Mouse (Mus musculus): ENCODE results near the gene Slc22a20. TPM values are rescaled to one million over a fixed set of nuclear protein-coding genes. Genes with fewer than 3 reads are reported as not detected.

Slc22a20 gene
- polyA plus RNA-seq, 1 experiment: not detected

DNA sequence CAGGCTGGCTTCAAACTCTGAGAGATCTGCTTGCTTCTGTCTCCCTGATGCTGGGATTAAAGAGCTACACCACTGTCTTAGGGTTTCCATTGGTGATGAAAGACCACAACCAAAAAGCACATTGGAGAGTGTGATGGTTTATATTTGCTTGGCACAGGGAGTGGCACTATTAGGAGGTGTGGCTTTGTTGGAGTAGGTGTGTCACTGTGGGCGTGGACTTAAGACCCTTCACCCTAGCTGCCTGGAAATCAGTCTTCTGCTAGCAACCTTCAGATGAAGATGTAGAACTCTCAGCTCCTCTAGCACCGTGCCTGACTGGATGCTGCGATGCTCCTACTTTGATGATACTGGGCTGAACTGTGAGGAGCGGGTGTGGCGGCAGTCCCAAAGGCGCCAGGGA, 47.4 kb downstream of the Slc22a20 start:
- TF ChIP-seq POLR2A (IDR thresholded peaks at IDR 0.05; ENCODE audit: insufficient read depth, low read depth, low read length): no peak
- no peak for TF ChIP-seq CTCF (IDR thresholded peaks at IDR 0.05; ENCODE audit: insufficient read depth, low read depth, low read length)
- H3K4me3 ChIP-seq (ENCODE audit: insufficient read depth, low read depth, low read length): no peak overlapping the region
- 95% methylated on average over 6 of the region's 6 CpGs for WGBS
- H3K4me1 ChIP-seq (ENCODE audit: control insufficient read depth, insufficient read depth, low read length): peaks cover 16% of the 10 kb centered on the region
- H3K27ac ChIP-seq (ENCODE audit: insufficient read depth, low read depth, low read length): no peak overlapping the region

DNA sequence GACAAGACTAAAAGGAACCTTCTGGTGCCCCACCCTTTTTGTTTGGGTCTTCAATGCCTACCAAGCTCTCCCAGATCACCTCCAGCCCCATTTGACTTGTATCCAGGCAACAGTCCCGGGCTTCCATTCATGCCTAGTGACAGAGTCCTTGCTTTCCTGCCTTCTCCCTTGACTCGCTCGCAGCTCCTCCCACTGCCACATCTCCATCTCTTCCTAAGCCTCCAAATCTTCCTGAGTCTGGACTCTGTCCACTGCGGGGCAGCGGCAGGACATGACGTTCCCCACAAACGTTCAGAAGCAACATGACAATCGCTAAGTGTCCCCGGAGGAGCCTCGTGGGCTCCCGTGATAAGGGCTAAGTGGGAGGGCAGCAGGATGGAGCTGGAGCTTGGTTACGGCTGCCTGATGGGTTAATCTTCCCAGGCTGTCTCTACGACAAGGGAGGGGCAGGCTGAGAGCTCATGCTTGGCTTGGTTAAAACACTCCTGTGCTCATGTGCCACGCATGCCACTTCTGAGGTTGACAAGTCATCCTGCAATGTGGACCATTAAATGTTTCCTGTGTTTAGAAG, 48.0 kb downstream of the Slc22a20 start:
- H3K4me3 ChIP-seq (ENCODE audit: insufficient read depth, low read depth, low read length): no peak overlapping the region

DNA sequence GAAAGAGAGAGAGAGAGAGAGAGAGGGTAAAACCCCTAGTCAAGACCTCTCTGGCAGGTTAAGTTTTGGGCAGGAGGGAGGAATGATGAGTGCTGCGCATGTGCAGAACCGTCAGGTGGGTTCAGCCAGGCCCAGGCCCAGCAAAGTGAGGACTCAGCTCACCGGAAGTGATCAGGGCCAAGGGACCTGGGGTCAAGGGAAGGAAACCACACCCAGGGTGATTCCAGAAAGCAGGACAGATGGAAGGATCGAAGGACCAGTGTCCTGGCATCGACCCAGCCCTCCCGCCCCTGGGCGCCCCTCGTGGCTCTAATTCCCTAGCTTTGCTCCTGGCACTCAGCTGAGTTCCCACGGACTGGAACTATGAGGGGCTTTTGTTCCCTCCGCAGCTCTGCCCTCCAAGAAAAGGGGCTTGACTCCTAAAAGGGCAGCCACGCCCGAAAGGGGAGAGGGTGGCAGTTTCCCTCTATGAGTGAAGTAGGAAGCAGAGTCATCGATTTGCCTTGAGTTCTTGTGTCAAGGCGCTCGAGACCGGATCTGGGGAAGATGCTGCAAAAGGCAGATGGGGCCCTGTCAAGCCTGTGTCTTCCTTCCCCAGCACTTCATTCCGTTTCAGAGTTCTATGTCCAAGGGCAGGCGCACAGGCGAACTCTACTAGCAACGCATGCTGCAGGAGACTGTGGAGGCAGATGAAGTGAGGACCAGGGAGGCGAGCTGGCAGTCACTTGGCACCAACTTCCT, 48.7 kb downstream of the Slc22a20 start:
- no peak for TF ChIP-seq POLR2A (IDR thresholded peaks at IDR 0.05; ENCODE audit: insufficient read depth, low read depth, low read length)
- no peak for TF ChIP-seq CTCF (IDR thresholded peaks at IDR 0.05; ENCODE audit: insufficient read depth, low read depth, low read length)
- peaks cover 16% of the 10 kb centered on the region for H3K4me1 ChIP-seq (ENCODE audit: control insufficient read depth, insufficient read depth, low read length)
- WGBS: 44% methylated on average over 21 of the region's 21 CpGs
- no peak overlapping the region for H3K4me3 ChIP-seq (ENCODE audit: insufficient read depth, low read depth, low read length)
- no peak overlapping the region for H3K27ac ChIP-seq (ENCODE audit: insufficient read depth, low read depth, low read length)

More for the DNA sequence above, 48.0 kb downstream of the Slc22a20 start:
- Histone ChIP-seq H3K4me1 (ENCODE audit: control insufficient read depth, insufficient read depth, low read length) (peaks cover 16% of the 10 kb centered on the region), H3K27ac (ENCODE audit: insufficient read depth, low read depth, low read length) (no peak overlapping the region)
- TF ChIP-seq POLR2A (IDR thresholded peaks at IDR 0.05; ENCODE audit: insufficient read depth, low read depth, low read length) (no peak), CTCF (IDR thresholded peaks at IDR 0.05; ENCODE audit: insufficient read depth, low read depth, low read length) (no peak)
- WGBS: 22% methylated on average over 14 of the region's 14 CpGs

DNA sequence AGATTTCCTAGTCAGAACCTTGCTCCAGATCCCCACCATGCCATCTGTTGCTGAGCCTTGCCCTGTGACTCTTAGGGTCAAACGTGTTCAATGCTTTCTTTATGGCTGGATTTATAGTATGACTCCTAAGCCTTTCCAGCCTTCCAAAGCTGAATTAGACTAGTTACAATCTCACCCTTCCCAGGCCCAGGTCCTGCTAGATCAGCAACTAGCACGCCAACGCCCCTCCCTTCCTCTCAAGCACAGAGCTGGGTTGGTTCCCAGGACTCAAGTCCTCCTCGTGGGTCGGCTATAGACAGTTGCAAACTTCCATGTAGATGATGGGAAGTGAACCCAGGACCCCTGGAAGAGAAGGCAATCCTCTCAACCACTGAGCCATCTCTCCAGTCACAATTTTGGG, 50.3 kb downstream of the Slc22a20 start:
- TF ChIP-seq CTCF (IDR thresholded peaks at IDR 0.05; ENCODE audit: insufficient read depth, low read depth, low read length): no peak
- TF ChIP-seq POLR2A (IDR thresholded peaks at IDR 0.05; ENCODE audit: insufficient read depth, low read depth, low read length): no peak
- H3K27ac ChIP-seq (ENCODE audit: insufficient read depth, low read depth, low read length): no peak overlapping the region
- H3K4me3 ChIP-seq (ENCODE audit: insufficient read depth, low read depth, low read length): no peak overlapping the region
- H3K4me1 ChIP-seq (ENCODE audit: control insufficient read depth, insufficient read depth, low read length): peaks cover 16% of the 10 kb centered on the region
- WGBS: 71% methylated on average over 5 of the region's 5 CpGs

DNA sequence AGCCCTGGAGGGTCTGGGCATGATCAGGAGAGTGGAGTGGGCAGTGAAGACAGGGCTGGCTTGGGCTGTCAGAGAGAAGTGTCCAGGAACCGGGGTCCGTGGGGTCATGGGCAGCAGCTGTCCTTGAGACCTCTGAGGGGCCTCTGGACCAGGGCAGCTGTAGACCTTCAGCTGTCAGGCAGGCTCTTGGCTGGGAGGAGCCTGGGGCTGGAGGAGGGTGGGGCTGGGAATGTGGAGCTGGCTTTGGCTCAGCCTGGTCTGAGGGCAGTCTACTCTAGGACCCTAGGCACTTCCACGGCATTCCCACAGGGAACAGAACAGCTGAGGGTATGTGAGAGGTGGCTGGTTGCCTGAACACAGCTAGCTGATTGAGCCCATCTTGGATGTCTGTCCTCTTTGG, 50.7 kb downstream of the Slc22a20 start:
- no peak for TF ChIP-seq CTCF (IDR thresholded peaks at IDR 0.05; ENCODE audit: insufficient read depth, low read depth, low read length)
- no peak for TF ChIP-seq POLR2A (IDR thresholded peaks at IDR 0.05; ENCODE audit: insufficient read depth, low read depth, low read length)
- peaks cover 16% of the 10 kb centered on the region for H3K4me1 ChIP-seq (ENCODE audit: control insufficient read depth, insufficient read depth, low read length)
- WGBS: 79% methylated on average over 3 of the region's 3 CpGs
- no peak overlapping the region for H3K4me3 ChIP-seq (ENCODE audit: insufficient read depth, low read depth, low read length)
- H3K27ac ChIP-seq (ENCODE audit: insufficient read depth, low read depth, low read length): no peak overlapping the region

DNA sequence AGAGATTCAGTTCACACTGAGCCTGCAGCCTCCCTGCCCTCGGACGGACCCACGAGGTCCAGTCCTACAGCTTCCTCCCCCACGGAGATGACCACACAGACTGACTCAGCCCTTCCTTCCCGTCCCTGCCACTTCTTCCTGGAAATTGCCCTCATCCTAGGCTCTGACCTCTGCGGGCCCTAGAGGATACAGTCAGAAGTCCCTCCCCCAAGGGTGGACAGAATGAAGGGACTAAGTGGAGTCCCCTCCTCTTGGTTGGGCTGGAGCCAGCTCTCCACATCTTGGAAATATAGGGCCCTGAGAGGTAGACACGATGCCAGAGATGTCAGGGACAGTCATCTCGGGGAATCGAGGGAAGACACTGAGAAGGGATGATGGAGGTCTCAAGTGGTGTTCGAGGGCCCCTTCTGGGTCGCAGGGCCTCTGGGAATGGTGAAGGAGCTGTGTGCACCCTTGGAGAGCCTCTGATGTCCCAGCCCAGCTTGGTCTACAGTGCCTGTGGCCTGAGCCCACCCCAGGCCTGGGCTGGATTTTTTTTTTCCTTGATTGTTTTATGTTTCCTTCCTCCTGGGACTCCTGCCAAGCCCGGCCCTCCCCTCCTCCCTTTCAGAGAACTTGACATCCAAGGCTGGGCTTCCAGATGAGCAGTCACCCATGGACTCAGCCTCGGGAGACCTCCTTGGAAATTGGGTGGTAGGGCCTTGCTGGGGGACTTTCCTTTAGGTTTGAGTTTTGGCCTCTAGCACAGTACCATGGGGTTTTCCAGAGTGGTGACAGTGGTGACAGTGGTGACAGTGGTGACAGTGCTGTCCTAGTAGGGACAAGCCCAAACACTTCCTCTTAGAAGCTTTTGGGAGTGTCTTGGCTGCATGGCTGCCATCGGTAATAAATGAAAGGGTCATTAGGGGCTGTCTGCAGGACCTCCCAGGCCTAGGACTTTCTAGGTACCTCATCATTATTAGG, 56.0 kb downstream of the Slc22a20 start:
- TF ChIP-seq CTCF (IDR thresholded peaks at IDR 0.05; ENCODE audit: insufficient read depth, low read depth, low read length): no peak
- TF ChIP-seq POLR2A (IDR thresholded peaks at IDR 0.05; ENCODE audit: insufficient read depth, low read depth, low read length): no peak
- Histone ChIP-seq H3K27ac (ENCODE audit: insufficient read depth, low read depth, low read length) (no peak overlapping the region), H3K4me1 (ENCODE audit: control insufficient read depth, insufficient read depth, low read length) (peaks cover 2% of the 10 kb centered on the region), H3K4me3 (ENCODE audit: insufficient read depth, low read depth, low read length) (no peak overlapping the region)
- 57% methylated on average over 14 of the region's 14 CpGs for WGBS

DNA sequence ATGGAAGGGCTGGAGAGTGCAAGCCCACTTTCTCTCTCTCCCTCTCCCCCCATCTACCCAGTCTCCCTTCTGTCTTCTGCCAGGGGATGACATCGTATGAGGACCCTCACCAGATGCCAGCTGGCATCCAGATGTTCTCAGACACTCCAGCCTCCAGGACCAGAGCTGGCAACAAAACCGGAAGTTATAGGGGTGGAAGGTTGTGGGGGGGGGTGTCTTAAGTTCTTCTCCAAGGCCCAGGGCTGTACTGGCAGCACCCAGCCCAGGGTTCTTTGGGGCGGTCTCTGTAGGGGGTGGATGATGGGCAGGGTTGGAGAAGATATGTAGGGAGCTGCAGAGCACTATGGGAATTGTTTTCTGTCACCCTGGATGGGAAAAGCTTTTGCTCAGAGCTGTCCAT, 57.4 kb downstream of the Slc22a20 start:
- TF ChIP-seq CTCF (IDR thresholded peaks at IDR 0.05; ENCODE audit: insufficient read depth, low read depth, low read length) (no peak), POLR2A (IDR thresholded peaks at IDR 0.05; ENCODE audit: insufficient read depth, low read depth, low read length) (no peak)
- Histone ChIP-seq H3K4me3 (ENCODE audit: insufficient read depth, low read depth, low read length) (no peak overlapping the region), H3K27ac (ENCODE audit: insufficient read depth, low read depth, low read length) (no peak overlapping the region), H3K4me1 (ENCODE audit: control insufficient read depth, insufficient read depth, low read length) (peaks cover 9% of the 10 kb centered on the region)
- 76% methylated on average over 3 of the region's 3 CpGs for WGBS

DNA sequence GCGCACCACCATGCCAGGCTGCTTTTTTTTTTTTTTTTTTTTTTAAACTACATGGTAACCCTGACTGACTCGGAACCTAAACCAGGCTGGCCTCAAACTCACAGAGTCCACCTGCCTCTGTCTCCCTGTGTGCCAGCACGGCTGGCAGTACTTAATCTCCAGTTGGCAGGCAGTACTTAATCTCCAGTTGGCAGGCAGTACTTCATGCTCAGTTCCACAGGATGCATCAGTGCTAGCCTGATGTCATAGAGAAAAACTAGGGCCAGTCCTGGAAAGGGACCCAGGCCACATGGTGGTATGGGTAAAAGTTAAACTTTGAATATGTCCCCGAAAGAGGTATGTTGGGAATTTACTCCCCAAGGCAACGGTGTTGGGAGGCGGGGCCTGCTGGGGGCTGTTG, 57.8 kb downstream of the Slc22a20 start:
- Histone ChIP-seq H3K4me1 (ENCODE audit: control insufficient read depth, insufficient read depth, low read length) (peaks cover 9% of the 10 kb centered on the region), H3K4me3 (ENCODE audit: insufficient read depth, low read depth, low read length) (no peak overlapping the region), H3K27ac (ENCODE audit: insufficient read depth, low read depth, low read length) (no peak overlapping the region)
- TF ChIP-seq CTCF (IDR thresholded peaks at IDR 0.05; ENCODE audit: insufficient read depth, low read depth, low read length) (no peak), POLR2A (IDR thresholded peaks at IDR 0.05; ENCODE audit: insufficient read depth, low read depth, low read length) (no peak)
- WGBS: 79% methylated on average over 6 of the region's 6 CpGs

Data from olfactory bulb, adult 2 months (tissue).